Mouse (Mus musculus) olfactory bulb, adult 2 months (tissue): ENCODE measurements around the gene Zfp593.

Experiments used
- CTCF ChIP-seq: fragments of 200-500 bp; IDR thresholded peaks from 2 replicates; pipeline ENCODE4 v1.5.1; 2012; ENCODE audit warnings: low read depth, mild to moderate bottlenecking, low read length, moderate library complexity; ENCODE audit not compliant: insufficient read depth
- POLR2A ChIP-seq: fragments of 200-500 bp; IDR thresholded peaks from 2 replicates; pipeline ENCODE4 v1.6.1; 2012; ENCODE audit warnings: mild to moderate bottlenecking, low read depth, low read length, moderate library complexity; ENCODE audit not compliant: insufficient read depth

GRCm38 (mm10) chr4:134238279-134238651 lies 7.1 kb downstream of the Zfp593 start, which contains the start of gene Cnksr1:
- no peak for TF ChIP-seq POLR2A
- TF ChIP-seq CTCF, result no peak
